Mouse (Mus musculus): Measurements from ENCODE around the gene S100a2.
A peak's percentile ranks its signal among the peaks of the same experiment; 100 is the strongest.

Gene S100a2

DNA sequence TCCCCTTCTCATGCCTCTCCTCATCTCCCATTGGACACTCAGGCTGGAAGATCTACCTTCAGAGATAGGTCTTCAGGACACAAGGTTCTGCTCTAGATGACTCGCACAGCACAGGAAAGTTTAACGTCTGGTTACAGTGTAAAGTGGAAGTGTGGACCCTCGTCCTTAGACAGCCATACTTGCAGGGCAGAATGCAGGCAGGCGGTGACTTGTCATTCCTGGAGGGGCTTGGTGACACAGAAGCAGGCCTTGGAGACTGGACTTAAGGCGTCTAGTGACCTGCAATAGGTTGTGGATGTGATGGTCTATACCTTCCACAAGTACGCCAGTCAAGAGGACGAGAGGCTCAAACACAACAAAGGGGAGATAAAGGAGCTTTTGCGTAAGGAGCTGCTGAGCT lies at the start of gene S100a2:
TSS of gene S100a2 (plus strand) at position 301 of the 400 bp plus-strand sequence.
- no peak for DNase-seq

DNA sequence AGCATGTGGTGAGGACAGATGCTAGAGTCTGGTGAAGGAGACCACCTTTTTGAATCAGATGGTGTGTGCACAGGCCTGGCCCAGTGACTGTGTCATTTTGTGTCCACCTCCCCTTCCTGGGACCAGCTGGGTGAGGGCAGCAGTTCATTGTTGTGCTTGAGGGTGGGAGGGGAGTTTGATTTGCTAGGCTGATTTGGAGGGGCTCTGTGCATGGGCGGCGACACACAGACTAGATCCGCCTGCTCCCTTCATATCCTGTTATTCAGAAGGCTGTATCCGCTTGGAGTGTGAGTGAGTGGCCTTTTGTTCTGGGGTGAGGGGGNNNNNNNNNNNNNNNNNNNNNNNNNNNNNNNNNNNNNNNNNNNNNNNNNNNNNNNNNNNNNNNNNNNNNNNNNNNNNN lies 49.1 kb upstream of the S100a2 start:
- peak; percentile 59 to 73 for DNase-seq

DNA sequence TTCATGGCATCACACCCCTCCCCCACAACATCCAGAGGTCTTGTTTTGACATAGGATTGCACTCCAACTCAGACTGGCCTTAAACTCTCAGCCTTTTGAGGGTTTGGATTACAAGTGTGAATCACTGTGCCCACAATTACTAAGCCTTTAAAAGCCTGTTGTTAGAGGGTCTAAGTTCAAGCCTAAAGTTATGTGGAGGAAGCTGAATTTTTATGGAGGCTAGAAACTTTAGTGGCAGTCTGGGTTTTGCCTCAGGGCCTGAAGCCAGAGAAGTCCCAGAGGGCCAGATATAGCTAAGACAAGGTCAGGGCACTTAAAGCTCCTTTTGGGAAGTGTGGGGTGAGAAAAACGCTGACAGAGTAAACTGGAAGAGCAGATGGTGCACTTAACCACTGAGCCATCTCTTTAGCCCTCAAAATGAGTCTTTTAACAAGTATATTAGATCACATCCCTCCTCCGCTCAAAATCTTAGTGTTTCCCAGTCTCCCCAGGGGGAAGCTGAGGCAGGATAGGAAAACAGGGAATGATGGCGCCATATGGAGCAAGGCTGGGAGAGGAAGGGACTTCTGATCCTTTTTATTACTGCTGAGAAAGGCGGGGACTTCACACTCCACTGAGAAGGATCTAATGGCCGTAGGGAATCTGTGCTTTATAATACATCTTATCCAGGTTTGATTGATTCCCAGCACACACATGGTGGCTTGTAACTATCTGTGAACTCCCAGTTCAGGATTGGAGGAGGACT lies 40.2 kb upstream of the S100a2 start:
- DNase-seq: no peak

DNA sequence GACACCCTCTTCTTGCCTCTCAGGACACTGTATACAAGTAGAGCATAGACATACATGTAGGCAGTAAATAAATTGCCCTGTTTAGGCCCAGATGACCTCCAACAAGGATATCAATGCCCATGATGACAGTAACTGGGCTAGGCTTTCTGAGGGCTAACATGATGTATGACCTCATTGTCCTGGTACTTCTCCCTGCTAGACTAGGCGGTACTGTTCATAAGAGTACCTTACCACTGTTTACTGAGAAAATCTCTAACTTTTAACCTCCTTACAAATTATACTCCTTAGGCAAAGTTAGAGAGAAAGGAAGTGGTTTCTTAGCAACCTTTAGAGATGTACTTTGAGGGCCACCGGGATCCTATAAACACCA lies 39.6 kb upstream of the S100a2 start:
- no peak for DNase-seq

DNA sequence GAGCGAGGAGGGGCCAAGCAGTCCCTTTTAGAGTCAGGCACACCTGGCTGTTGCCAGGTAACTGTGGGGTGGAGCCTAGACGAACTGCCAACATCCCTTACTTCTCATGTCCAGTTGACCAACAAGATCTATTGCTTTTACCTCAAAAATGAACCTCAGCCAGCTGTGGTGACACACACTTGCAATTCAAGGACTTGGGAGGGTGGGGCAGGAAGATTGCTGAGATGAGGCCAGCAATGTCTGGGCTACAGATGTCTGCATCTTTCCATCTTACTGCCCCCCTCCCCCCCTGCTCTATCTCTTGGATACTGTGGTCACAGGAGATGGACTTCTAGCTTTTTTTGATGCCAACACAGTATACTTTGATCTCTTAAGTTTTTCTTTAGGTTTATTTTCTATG lies 37.8 kb upstream of the S100a2 start:
- DNase-seq: no peak

DNA sequence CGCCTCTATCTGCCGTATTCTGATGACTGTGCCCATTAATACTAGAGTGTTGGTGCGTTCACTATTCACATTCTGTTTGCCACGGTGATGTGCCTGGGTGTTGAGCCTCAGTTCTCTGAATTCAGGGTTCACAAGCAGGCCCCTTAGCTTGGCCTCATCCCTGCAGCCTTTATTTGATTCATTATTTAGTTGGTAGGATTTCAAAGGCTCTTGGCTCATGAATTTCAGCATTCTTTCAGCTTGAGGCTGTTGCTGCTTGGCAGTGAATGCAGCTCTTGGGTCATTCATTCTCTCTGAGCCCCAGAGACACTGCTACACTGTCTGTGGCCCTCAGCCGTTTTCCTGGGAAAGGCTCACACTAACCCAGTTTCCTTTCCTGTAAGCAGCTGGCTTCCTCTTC lies 34.1 kb upstream of the S100a2 start:
- DNase-seq: no peak

DNA sequence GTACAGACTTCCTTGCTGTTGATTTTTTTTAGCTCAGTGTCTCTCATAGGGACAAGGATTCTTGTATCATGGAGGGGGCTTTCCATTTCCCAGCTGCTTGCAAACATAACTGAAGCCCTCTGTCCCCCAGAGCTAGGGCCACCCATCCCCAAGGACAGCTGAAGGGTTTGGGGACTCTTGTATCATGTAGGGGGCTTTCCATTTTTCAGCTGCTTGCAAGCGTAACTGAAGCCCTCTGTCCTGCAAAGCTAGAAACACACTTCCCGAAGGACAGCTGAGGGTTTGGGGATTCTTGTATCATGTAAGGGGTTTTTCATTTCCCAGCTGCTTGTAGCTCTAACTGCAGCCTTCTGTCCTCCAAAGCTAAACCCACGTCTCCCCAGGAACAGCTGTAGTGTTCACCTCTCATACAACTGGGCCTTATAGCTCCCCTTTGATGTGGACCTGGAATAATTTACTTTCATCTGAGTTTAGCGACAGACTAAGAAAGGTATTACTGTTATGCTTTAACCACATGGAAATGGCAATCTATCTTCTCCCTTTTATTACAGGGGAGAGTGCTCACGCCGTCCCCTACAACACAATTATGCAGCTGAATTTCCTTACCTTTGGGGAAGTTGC lies 29.9 kb upstream of the S100a2 start, which contains the start of gene S100a3:
TSS of gene S100a3 (plus strand) at position 571 of the 621 bp plus-strand sequence.
- DNase-seq: no peak

DNA sequence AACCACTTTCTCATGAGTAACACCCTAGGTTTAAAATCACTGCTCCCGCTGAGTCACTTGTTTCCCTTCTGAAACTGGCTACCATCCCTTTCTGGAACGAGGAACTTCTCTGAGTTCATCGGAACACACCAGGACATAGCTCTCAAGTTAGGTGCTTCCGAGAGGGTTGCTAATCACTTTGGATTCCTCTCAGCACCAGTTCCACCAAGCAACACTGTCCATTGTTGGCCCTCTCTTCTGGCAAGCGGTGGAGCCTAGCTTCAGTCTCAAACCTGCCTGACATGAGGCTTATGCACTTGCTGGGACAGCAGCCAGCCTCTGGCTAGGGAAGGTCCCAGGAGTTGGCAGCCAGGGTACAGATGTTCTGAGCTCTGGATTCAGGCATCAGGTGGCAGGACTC lies 15.4 kb upstream of the S100a2 start:
- DNase-seq: no peak

DNA sequence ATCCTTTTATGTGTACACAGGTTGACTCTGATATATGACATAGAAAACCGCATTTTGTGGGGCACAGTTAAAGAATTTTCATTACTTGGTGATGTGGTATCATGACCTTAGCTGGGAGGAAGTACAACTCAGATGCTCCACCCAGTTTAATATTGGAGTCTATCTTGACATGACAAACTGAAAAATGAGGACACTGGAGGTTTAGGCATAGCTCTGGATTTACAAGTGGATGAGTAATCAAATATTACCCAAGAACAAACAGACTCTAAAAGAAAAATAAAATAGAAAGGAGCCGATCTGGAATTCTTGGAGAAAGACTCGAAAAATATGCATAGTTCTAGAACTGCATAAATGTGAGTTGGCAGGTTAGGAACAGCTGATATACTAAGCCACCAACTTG lies 14.7 kb upstream of the S100a2 start:
- DNase-seq: no peak

DNA sequence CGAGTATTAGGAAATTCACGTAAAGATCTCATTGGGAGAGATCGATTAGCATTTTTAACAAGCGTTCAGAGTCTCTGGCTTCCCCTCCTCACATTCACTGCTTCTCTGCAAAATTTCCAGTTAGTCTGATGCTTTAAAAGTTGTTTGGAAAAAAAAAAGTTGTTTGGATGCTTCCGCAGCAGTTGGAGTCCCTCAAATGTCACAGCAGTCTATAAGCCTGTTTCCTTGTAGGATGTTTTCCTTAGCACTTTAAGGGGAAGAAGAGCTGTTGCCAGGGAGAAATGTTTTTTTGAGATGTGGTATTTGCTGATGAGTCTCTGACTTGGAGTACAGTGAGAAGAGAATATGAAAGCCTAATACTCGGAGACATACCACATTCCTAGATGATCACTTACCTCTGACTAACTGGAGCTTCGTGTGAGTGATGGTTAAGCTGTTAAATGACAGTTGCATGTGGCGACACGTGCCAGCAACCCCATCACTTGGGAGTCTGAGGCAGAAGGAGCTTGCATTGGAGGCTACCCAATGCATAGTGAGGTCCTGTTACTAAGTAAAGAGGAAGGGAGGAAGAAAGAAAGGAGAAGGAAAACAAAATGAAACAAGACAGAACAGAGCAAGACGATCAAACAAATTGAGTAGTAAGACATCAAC lies 13.6 kb upstream of the S100a2 start:
- DNase-seq: no peak

DNA sequence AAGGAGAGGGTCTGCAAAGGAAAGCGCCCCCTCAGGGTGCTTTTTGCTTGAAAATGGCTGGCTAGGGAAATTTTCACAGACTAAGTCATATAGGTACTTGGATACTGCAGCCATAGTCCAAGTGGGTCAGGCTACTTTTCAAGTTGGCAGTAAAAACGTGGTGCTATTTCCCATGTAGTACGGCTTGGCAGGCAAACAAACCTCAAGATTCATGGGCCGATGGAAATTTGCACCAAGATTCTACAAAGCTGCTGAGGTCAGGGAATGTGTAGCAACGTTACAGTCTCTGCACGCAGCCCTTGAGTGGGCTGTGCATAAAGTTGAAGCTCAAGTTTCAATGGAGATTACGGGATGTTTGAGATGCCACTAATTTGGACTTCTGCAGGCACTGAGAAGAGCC lies 10.6 kb upstream of the S100a2 start:
- no peak for DNase-seq

DNA sequence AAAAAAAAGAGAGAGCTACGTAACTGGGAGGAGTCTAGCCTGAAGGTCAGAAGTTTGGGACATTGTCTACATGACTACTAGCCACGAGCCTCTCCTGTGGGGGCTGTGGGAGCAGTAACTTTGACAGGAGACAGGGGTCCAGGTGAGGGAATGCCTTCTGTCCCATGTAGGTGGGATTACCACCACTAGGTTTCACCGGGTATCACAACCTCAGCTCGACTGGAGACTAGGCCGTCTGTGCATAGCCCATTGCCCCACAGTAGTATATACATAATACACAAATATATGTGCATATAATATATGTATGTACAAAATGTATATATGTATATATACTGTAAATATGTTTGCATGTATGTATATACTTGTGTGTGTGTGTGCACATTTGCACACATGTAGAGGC lies 8.9 kb upstream of the S100a2 start:
- no peak for DNase-seq

DNA sequence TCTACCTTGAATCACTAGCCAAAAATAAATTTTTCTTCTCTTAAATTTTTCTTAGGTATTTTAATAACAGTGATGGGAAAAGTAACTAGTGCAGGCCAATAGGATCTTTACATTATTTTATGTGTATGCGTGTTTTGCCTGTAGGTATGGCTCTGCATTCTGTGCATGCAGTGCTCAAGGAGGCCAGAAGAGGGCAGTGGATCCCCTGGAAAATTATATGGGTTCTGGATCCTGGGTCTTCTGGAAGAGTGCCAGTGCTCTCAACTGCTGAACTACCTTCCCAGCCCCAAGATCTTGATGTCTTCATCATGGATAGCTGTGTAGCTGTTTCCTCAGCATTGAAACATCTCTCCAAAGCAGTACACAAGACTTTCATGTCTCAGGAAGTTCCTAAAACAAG lies 7.9 kb upstream of the S100a2 start:
- DNase-seq: no peak

DNA sequence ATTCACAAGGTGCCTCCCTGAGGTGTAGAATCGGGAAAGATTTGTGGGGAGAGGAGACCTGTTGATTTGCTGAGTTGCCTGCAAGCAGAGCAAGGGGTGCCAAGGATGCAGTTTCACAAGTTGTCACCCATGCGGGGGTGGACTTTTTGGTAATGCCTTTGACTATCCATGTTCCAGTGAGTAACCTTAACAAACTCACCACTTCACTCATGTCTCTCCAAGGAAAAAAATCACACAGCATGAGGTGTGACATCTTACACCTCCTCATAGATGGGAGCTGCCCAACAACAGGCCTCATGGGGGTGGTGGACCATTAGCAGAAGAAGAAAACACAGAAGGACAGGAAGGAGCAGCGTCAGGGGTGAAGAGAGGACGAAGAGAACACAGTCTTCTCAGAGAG lies 7.5 kb upstream of the S100a2 start:
- DNase-seq: no peak

DNA sequence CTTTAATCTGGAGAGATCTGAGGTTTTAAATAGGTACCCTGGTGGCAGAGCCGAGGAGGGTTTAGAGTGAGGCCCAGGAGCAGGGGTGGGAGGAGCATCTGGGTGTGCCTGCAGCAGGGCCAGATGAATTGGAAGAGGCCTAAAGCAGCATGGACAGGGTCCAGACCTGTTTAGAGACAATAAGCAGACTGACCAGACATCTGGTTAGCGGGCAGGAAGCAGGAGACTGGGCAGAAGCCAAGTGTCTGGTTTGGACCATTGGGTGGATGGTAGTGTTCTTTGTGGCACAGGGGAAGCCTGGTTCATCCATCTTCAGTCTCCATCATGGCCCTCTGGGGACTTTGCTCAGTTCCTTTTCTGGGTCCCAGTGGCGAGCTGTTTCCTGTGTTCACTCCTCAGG lies 6.2 kb upstream of the S100a2 start:
- DNase-seq: peak in 1 of 2 experiments; percentile 6

DNA sequence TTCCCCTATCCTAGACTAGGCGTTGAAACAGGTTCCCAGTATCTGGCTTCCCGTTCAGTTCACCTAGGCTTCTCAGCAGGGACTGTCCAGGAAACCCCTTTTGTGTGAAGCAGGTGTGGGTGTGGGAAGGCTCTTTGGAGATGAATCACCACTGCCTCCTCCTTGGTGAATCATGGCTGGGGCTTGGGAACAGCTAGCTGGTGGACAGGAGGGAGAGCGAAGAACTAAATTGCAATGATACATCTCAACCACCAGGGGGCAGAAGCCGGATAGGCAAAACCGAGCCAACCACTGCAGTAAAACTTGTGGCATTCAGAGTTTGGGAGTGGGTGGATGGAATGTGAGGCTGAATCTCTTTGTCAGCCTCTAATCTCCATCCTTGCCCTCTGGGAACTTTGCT lies 4.5 kb upstream of the S100a2 start:
- DNase-seq: peak; percentile 59 to 80

DNA sequence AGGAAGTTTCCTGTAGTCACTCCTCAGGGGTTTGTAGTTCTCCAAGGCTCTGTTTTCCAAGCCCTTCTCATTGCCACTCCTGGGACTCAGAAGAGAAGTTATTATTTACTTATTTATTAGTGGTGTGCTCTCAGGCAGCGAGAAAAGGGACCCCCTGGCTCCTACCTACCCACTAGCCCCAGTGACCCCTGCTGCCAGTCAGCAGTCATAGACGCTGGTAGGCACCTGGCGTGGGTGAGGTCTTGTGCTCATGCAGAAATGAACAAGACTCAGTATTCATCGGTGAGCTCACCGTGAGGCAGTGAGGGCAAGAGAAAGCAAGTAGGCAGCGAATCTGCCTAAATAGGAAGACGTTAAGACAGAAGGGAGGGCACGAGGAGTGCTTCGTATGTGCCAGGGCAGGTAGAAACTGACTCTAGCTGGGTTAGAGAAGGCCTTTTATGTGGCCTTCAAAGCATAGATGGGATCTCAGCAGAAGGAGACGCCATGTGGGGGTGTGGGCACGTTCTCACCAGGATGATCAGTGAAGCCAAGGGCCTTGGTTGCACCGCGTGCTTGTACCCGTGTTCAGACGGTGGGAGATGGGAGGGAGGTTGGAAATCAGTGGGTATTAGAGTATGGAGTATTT lies 3.9 kb upstream of the S100a2 start:
- DNase-seq: no peak

DNA sequence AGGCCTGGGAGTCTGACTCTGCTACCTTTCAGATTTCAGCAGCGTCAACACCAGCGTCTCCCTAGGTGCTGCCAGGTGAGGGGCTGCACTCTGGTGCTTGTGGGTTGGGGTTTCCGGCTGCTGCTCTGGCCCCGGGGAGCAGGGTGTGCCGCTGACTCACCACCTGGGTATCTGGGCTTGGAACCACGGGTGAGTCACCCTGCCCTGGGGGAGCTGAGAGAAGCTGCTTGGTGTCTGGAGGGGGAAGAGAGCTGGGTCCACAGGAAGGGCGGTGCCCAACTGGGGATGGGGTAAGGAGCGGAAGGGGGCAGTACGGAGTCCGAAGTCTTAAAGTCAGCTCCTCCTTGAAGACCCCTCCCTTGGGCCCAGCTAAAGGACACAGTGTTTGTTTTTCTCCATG lies 3.1 kb upstream of the S100a2 start:
- peak; percentile 82 to 90 for DNase-seq

DNA sequence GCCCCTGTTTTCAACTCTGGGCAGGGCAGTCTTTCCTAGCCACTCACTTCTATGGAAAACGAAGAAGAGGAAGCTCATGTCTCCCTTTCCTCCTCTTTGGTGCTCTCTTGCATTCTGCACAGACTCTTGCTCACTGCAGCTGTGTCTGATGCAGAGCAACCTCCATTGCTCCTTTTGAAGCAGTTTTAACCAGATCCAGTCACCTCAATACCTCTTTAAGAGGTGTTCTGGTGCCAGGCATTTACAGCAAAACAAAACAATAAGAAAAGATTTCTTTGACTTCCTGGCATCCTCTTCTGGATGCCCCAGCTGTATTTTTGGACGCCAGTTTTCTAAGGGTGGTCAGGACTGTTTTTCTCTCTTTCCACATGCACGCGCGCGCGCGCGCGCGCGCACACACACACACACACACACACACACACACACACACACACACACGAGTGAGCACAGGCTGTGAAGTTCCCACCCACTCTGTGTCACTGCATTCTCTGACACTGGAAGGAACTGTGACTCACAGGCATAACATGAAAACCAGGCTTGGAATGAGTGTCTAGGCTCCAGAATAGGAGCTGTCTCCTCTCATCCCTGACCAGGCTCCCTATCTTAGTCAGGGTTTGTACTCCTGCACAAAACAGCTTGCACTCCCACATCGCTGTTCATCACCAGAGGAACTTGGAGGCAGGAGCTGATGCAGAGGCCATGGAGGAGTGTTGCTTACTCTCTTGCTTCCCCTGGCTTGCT lies 2.5 kb upstream of the S100a2 start:
- DNase-seq: peak in 1 of 2 experiments; percentile 29

DNA sequence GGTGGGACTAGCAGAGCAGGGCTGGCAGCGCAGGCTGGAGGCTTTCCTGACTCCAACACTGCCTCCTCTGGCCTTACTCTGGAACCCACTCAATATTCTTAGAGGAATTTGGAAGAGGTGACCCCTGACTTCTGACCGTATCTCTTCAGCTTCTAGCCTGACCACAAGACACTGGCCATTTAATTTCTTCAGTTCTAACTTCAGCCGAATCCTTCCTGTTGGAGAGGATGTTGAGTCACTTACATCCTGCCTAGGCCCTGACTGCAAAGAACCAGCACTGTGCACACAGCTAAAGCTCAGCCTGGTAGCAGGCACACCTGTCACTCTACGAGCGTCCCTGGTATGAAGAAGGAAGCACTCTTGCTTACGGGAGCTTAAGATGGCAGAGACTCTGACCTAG lies 657 bp upstream of the S100a2 start:
- DNase-seq: no peak

DNA sequence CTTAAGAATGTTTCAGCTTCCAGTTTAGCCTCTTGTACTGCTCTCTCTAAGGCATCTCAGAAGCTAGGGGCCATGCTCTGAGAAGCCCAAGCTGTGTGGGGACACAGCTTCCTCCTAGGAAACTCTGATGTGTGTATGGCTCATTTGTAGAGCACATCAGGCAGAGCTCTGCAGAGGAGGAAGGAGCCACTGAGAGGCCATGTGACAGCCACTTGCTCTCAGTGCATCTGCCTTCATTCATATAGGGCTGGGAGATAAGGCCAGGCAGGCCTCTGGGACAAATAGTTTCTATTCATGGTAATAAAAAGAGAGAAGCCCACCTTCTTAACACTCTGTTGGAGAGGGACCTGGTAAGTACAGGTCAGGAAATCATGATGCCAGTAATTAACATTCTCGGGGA lies 4.4 kb downstream of the S100a2 start:
- no peak for DNase-seq

DNA sequence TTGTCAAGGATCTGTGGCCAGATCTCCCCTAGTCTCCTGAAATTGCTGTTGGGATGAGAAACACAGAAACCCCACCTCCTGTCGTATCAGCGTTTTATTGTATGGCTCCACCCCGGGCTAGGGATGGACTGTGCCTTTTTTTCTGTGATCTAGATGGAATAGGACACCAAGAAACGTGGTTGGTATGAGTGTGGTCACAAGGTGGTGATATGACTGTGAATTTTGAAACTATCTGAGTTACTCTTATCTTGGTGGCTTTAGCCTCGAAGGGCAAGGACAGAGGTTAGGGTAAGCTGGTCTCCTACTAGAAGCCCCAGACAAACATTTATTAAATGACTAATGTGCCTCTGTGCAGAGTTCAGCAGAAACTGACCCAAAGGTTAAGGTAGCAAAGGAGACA lies 5.5 kb downstream of the S100a2 start:
- DNase-seq: no peak

DNA sequence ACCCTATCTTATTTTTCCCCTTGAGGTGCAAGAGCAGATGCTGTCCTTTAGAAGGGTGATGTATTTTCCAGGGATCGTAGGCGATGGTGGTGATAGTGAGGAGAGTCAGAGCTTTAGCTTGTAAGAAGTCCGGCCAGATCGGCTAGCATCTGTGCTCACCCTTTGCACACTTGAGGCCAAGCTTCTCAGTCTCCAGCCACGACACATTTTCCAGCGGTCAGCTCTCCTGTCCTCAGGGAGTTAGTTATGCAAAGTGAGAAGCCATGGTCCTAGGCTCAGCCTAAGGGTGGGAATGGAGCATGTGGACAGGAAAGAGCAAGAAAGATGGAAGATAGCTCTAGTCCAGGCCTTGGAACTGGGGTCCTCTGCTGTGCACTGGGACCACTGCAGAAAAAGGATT lies 6.8 kb downstream of the S100a2 start:
- no peak for DNase-seq
